Mouse (Mus musculus) heart, postnatal 10 days (tissue): ENCODE results near the gene Aldoc. TPM values are rescaled to one million over a fixed set of nuclear protein-coding genes. Genes with fewer than 3 reads are reported as not detected.
A peak's percentile ranks its signal among the peaks of the same experiment; 100 is the strongest.

Experiments used
- DNase-seq, 2 experiments: peaks; one replicate each; pipeline ENCODE4 v3.0.0; 2021
- intact Hi-C: fragments of 180-260 bp; cut with DNase I; formaldehyde crosslinking; loops from one replicate; pipeline ENCODE4 v1.15.1; 2025
- total RNA-seq, 2 experiments: library from RNA; stranded (reverse); gene quantifications; 2 replicates each; pipeline ENCODE4 v1.2.3; 2021

Aldoc gene
- total RNA-seq, result 1 to 10 TPM in 1 of 2 experiments, under 1 TPM in 1; 0.81 to 1.1 TPM

DNA sequence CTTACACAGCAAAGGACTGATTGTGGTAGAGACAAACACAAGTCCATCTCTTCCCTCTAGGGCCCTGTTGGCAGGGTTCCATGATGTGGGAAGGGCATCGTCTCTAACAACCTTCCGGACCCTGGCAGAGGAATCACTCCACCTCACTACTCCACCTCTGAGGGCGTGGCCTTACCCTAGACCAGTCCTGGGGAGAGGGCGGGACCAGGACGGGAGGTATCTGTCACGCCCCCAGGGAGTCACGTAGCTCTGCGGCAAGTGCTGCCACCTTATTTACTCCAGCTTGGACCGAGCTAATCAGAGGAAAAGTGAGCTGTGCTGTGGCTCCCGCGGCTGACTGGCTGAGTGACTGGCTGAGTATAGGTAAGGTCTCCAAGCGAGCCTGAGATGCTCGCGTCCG, at the start of gene Aldoc:
Gene Aldoc (plus strand): TSS at position 109 of the 400 bp plus-strand sequence.
- peak; percentile 69 to 73 for DNase-seq
- intact Hi-C loops, result no loop called here

GRCm38 (mm10) chr11:78275596-78275995, 47.2 kb upstream of the Aldoc start:
- no peak for DNase-seq
- intact Hi-C loops, result loop anchor here (5.0 kb wide), 1 partner anchor 72 kb away; no protein-coding TSS in a partner anchor

DNA sequence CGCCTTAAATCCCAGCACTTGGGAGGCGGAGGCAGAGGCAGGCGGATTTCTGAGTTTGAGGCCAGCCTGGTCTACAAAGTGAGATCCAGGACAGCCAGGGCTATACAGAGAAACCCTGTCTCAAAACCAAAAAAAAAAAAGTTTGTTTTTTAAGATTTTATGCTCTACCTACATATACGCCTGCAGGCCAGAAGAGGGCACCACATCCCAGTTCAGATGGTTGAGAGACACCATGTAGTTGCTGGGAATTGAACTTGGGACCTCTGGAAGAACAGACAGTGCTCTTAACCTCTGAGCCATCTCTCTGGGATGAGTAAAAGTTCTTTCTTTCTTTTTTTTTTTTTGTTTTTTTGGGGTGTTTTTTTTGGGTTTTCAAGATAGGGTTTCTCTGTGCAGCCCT, 46.6 kb upstream of the Aldoc start:
- DNase-seq, result peak in 1 of 2 experiments; percentile 17
- intact Hi-C loops, result loop anchor here (2.0 to 5.0 kb wide), 2 partner anchors 13 to 71 kb away; no protein-coding TSS in a partner anchor

- peak in 1 of 2 experiments; percentile 24 for DNase-seq
- intact Hi-C loops, result loop anchor here (5.0 kb wide), 1 partner anchor 68 kb away; no protein-coding TSS in a partner anchor
Observed at GRCm38 (mm10) chr11:78278853-78279252, 43.9 kb upstream of the Aldoc start.

DNA sequence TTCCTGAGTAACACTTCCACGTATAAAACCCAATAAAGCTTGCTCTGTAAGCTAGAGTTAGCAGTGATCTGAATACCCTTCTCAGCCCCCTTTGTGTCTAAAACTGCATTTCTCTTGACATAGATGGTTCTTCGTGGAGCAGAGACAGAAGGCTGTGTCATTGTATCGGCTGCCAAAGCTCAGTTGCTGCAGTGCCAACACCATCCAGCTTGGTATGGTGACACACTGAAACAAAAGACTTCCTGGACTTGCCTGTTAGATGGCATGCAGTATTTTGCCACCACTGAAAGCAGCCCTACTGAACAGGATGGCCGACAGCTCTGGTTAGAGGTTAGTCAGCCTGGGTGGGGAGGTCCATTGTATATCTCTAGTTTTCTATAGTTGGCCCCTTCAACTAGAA, 43.2 kb upstream of the Aldoc start:
- intact Hi-C loops, result loop anchor here (5.0 kb wide), 1 partner anchor 68 kb away; no protein-coding TSS in a partner anchor
- no peak for DNase-seq

- DNase-seq, result no peak
- intact Hi-C loops, result no loop called here
Observed at GRCm38 (mm10) chr11:78289146-78289763, 33.5 kb upstream of the Aldoc start.

GRCm38 (mm10) chr11:78290654-78291053, 32.1 kb upstream of the Aldoc start, which contains the start of gene BC030499:
Gene BC030499, plus strand, starts transcription at chr11:78290841.
- no peak for DNase-seq
- intact Hi-C loops, result no loop called here

- DNase-seq, result no peak
- intact Hi-C loops, result no loop called here
Observed at GRCm38 (mm10) chr11:78294585-78294984, 28.2 kb upstream of the Aldoc start.

DNA sequence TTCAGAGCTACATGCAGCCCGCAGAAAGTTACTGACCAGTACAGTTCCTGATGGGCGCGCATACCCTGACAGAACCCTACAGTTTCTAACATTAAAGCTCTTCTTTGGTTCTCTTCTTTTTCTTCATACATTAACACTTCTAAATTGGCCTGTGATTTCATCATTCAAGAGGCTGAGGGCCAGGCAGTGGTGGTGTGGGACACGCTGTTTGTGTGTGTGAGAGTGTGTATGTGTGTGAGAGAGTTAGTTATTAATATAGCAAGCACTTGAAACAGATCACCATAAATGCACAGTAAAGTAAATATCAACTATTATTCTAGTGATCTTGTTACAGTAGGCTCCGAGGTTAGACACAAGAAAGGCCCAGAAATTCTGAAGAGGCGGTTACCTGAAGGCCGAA, 21.9 kb upstream of the Aldoc start:
- no peak for DNase-seq
- intact Hi-C loops, result no loop called here

- DNase-seq, result peak; percentile 94
- intact Hi-C loops, result no loop called here
Observed at GRCm38 (mm10) chr11:78301357-78302084, 21.2 kb upstream of the Aldoc start, which contains the start of gene Spag5. Gene Spag5, plus strand, starts transcription at chr11:78301529.

DNA sequence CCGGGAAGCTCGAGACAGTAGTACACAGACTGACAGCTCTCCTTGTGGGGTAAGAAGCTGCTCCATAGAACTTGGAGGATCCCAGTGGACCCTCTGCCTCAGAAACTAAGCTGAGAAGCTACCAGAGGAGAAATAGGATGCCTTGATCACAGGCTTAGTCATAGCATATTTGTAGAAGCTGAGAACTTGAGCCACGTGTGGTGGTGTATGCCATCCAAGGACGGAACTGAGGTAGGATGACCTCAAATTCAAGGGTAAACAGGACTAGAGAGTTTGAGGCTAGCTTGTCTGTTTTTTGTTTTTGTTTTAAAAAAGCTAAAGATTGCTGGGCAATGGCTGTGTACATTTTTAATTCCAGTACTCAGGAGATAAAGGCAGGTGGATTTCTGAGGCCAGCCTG, 17.5 kb upstream of the Aldoc start:
- intact Hi-C loops, result no loop called here
- no peak for DNase-seq

DNA sequence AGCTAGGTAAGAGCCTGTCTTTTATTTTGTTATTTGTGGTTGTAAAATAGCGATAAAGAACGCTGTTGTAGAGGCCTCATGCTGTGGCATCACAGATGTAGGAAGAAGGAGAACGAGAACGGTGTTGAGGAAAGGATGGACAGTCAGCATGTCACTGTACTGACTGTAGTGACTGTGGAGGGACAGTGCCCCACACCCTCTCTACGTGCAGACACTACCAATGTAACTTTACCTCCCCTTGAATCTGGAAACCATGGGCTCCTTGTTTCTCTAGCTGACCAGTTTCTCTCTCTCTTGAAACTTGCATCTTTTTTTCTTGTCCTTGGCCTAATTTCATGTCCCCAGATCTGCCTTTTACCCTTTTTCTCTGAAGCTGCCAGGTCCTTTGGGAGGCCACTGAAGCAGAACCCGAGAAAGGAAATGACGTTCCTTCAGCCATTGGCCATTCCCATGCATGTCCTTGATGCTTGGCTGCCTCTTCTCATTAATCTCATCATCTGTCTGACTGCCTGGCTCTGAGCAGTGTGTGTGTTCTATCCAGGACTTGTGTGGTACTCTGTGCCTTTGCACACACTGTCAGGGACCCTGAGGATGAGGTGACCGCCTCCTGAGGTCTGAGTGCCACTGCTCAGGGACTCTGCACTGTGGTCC, 11.8 kb upstream of the Aldoc start:
- intact Hi-C loops, result no loop called here
- DNase-seq, result no peak

DNA sequence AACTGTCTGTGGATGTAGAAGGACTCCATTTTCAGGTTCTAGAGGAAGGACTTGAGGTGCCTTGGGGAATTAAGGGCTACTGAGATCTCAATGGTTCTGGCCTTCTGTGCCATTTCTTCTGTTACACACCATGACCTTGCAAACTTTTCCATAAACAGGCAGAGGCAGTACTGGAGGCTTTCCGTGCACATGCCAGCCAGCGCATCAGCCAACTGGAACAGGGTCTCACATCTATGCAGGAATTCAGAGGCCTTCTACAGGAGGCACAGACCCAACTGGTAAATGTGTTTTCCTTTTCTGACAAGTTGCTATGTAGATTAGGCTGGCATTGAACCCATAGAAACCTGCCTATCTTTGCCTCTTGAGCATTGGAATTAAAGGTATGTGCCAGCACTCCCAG, 9.1 kb upstream of the Aldoc start:
- intact Hi-C loops, result no loop called here
- DNase-seq, result no peak

DNA sequence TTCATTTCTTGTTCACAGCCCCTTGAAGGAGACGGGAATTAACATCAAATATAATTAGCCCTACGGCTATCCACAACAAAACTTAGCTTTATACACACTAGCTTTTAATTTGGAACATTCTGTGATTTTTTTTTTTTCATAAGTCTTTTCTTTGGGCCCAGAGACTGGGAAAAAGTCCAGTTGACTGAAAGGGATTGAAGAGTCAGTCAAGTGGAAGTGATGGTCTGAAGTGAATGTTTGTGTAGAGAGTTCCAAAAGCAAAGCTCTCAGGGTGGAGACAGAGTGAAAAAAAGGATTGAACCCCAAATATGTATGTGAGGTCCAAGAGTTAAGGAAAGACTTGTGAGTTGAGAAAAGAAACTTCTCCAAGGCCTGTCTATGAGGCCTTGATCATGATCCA, 4.4 kb upstream of the Aldoc start:
- DNase-seq, result no peak
- intact Hi-C loops, result no loop called here

- no peak for DNase-seq
- intact Hi-C loops, result no loop called here
Observed at GRCm38 (mm10) chr11:78322076-78322831, 514 bp upstream of the Aldoc start.

DNA sequence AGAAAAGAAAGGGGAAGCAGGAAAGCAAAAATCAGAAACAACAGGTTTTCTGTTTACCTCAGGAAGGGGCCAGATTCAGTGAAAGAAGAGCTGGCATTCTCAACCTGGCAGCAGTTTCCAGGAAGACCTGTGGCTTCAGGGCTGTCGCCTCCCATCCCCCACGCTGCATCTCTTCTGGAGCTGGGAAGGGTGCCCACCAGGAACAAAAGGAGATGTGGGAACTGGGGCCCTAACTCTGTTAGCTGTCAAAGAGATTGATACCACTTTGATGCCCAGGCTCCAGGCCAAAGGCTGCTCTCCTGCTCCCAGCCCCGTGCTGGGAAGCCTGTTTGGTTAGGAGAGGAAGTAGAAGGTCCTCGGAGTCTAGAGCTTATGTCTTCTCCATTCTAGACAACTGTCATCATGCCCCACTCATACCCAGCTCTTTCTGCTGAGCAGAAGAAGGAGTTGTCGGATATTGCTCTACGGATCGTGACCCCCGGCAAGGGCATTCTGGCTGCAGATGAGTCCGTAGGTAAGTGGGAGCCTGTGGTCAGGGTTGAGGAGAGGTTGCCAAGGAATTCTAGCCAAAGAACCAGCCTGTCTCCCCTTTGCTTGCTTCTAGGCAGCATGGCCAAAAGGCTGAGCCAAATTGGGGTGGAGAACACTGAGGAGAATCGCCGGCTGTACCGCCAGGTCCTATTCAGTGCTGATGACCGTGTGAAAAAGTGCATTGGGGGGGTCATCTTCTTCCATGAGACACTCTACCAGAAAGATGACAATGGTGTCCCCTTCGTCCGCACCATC, 1.4 kb downstream of the Aldoc start:
- DNase-seq, result no peak
- intact Hi-C loops, result no loop called here

- no peak for DNase-seq
- intact Hi-C loops, result loop anchor here (5.0 kb wide), 1 partner anchor 63 kb away; the partner anchor contains the start of gene 2610507B11Rik
Observed at GRCm38 (mm10) chr11:78324965-78325364, 2.2 kb downstream of the Aldoc start.

GRCm38 (mm10) chr11:78327215-78327614, 4.4 kb downstream of the Aldoc start:
- intact Hi-C loops, result loop anchor here (5.0 kb wide), 1 partner anchor 65 kb away; the partner anchor contains the start of gene 2610507B11Rik

DNA sequence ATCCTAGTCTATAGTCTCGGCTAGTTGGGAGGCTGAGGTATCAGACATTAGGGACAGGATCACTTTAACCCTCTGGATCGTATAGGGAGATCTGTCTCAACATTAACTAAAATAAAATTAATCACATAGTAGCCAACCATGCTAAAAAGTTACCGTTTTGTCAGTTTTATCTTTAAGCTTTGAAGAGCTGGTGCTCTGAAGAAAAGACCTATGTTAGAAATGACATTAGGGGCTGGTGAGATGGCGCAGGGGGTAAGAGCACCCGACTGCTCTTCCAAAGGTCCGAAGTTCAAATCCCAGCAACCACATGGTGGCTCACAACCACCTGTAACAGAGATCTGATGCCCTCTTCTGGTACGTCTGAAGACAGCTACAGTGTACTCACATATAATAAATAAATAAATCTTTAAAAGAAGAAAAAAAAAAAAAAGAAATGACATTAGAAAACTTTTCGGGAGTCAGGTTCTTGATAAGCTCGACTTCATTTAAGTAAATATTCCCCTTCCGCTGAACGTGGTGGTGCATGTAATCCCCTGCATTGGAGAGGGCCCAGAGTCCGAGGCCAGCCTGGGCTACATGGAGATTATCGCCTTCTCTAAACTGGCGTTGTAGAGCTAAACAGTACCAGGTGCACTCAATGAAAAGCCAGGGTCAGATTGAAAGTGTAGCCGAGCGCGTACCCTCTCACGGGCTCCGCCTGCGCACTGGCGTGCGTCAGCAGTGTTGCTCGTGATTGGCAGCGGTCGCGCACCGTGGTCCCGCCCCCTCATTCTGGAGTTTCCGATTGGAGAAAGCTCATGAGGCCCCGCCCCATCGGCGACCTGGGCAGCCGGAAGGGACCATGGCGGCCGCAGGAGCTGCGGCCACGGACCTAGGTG, 5.1 kb downstream of the Aldoc start, which contains the start of gene Pigs:
Gene Pigs (plus strand): TSS at position 782 of the 878 bp plus-strand sequence.
- intact Hi-C loops, result loop anchor here (5.0 kb wide), 1 partner anchor 66 kb away; the partner anchor contains the start of gene 2610507B11Rik
- DNase-seq, result peak; percentile 98

More at GRCm38 (mm10) chr11:78327215-78327614, 4.4 kb downstream of the Aldoc start:
- no peak for DNase-seq
